Mouse (Mus musculus) myocyte (in vitro differentiated cells): ENCODE results near the gene Aff1. TPM values are rescaled to one million over a fixed set of nuclear protein-coding genes. Genes with fewer than 3 reads are reported as not detected.

Experiments
- H3K27me3 ChIP-seq: one replicate; pipeline ENCODE4 v1.6.1; 2011; ENCODE audit not compliant: control insufficient read depth, insufficient read depth, insufficient read length
- H3K36me3 ChIP-seq: one replicate; pipeline ENCODE4 v1.6.1; 2011; ENCODE audit not compliant: control insufficient read depth, insufficient read depth
- H3K4me2 ChIP-seq: one replicate; pipeline ENCODE4 v1.6.1; 2011; ENCODE audit warnings: low read depth, control low read depth
- H3K4me3 ChIP-seq: one replicate; pipeline ENCODE4 v1.5.1; 2011; ENCODE audit warnings: mild to moderate bottlenecking, control low read depth, moderate library complexity
- H3K79me2 ChIP-seq: one replicate; pipeline ENCODE4 v1.6.1; 2011; ENCODE audit not compliant: control insufficient read depth, insufficient read depth
- H3ac ChIP-seq: one replicate; pipeline ENCODE4 v1.6.1; 2011; ENCODE audit not compliant: control insufficient read depth, insufficient read length
- CEBPB ChIP-seq: IDR thresholded peaks from 2 replicates; pipeline ENCODE4 v1.6.1; 2011; ENCODE audit warnings: mild to moderate bottlenecking, moderate library complexity; ENCODE audit not compliant: poor library complexity, insufficient read depth, severe bottlenecking
- E2F4 ChIP-seq: IDR thresholded peaks from one replicate; pipeline ENCODE4 v1.6.1; 2011; ENCODE audit warnings: mild to moderate bottlenecking, control low read depth, moderate library complexity; ENCODE audit not compliant: insufficient read depth
- MAX ChIP-seq: IDR thresholded peaks from one replicate; pipeline ENCODE4 v1.6.1; 2011; ENCODE audit warnings: low read depth, mild to moderate bottlenecking, control low read depth
- MYOD1 ChIP-seq, 3 experiments: IDR thresholded peaks; one replicate each; pipeline ENCODE4 v1.6.1; 2011; ENCODE audit warnings: control low read depth in 2 of 3, low read depth in 2 of 3, mild to moderate bottlenecking in 2 of 3, moderate library complexity in 1 of 3; ENCODE audit not compliant: insufficient read length in 2 of 3, control insufficient read depth in 1 of 3
- MYOG ChIP-seq, 3 experiments: IDR thresholded peaks; one replicate each; pipeline ENCODE4 v1.6.1; 2011; ENCODE audit warnings: control low read depth in 2 of 3, low read depth in 2 of 3, mild to moderate bottlenecking in 2 of 3; ENCODE audit not compliant: insufficient read length in 2 of 3, control insufficient read depth in 1 of 3, insufficient read depth in 1 of 3
- POLR2A ChIP-seq: IDR thresholded peaks from one replicate; pipeline ENCODE4 v1.6.1; 2011; ENCODE audit warnings: low read depth, mild to moderate bottlenecking, control low read depth, moderate library complexity; ENCODE audit not compliant: insufficient read length
- POLR2AphosphoS2 ChIP-seq: IDR thresholded peaks from one replicate; pipeline ENCODE4 v1.6.1; 2011; ENCODE audit warnings: low read depth, control low read depth; ENCODE audit not compliant: insufficient read length
- REST ChIP-seq: IDR thresholded peaks from one replicate; pipeline ENCODE4 v1.6.1; 2011; ENCODE audit warnings: mild to moderate bottlenecking, control low read depth, moderate library complexity; ENCODE audit not compliant: insufficient read depth, insufficient read length
- SRF ChIP-seq: IDR thresholded peaks from one replicate; pipeline ENCODE4 v1.6.1; 2011; ENCODE audit warnings: low read depth; ENCODE audit not compliant: control insufficient read depth, insufficient read length
- TCF12 ChIP-seq: IDR thresholded peaks from one replicate; pipeline ENCODE4 v1.6.1; 2011; ENCODE audit warnings: mild to moderate bottlenecking, control low read depth; ENCODE audit not compliant: poor library complexity, insufficient read depth, severe bottlenecking
- TCF3 ChIP-seq: IDR thresholded peaks from one replicate; pipeline ENCODE4 v1.6.1; 2011; ENCODE audit warnings: low read depth, control low read depth; ENCODE audit not compliant: insufficient read length
- USF1 ChIP-seq: IDR thresholded peaks from one replicate; pipeline ENCODE4 v1.6.1; 2011; ENCODE audit warnings: low read depth, mild to moderate bottlenecking, control low read depth, moderate library complexity
- polyA plus RNA-seq: library from polyadenylated mRNA; unstranded; fragments of >200 nt; fragmentation: generic; extraction: Trizol; gene quantifications from one replicate; pipeline ENCODE4 v1.2.1, GENCODE M21; 2012; ENCODE audit warnings: missing spikeins

Gene Aff1
- polyA plus RNA-seq, 1 experiment = 16.4 TPM

- no peak overlapping the region for H3ac ChIP-seq
- no peak for TF ChIP-seq MYOD1 (IDR thresholded peaks at IDR 0.05; ENCODE audit: control insufficient read depth in 1 of 3, insufficient read length in 2 of 3, low read depth in 2 of 3)
- TF ChIP-seq E2F4 = no peak
- TF ChIP-seq POLR2AphosphoS2 = no peak
- no peak for TF ChIP-seq USF1
- no peak for TF ChIP-seq MYOG (IDR thresholded peaks at IDR 0.05; ENCODE audit: control insufficient read depth in 1 of 3, insufficient read depth in 1 of 3, insufficient read length in 2 of 3, low read depth in 2 of 3)
- TF ChIP-seq TCF12 = no peak
- TF ChIP-seq MAX = no peak
- TF ChIP-seq SRF = no peak
- TF ChIP-seq REST = no peak
- no peak for TF ChIP-seq CEBPB
- TF ChIP-seq POLR2A = no peak
- TF ChIP-seq TCF3 = no peak
- H3K36me3 ChIP-seq = no peaks in the 10 kb centered on the region
- H3K4me2 ChIP-seq = no peak overlapping the region
- H3K4me3 ChIP-seq = no peak overlapping the region
- H3K79me2 ChIP-seq = no peaks in the 10 kb centered on the region
- H3K27me3 ChIP-seq = peaks cover under 1% of the 10 kb centered on the region
Measured at GRCm38 (mm10) chr5:103678974-103679373, 13.2 kb upstream of the Aff1 start.

- Histone ChIP-seq H3K4me3 (no peak overlapping the region), H3K4me2 (no peak overlapping the region), H3K79me2 (no peaks in the 10 kb centered on the region), H3K36me3 (no peaks in the 10 kb centered on the region), H3ac (no peak overlapping the region), H3K27me3 (no peaks in the 10 kb centered on the region)
- TF ChIP-seq TCF3 = no peak
- TF ChIP-seq SRF = no peak
- no peak for TF ChIP-seq MYOG (IDR thresholded peaks at IDR 0.05; ENCODE audit: control insufficient read depth in 1 of 3, insufficient read depth in 1 of 3, insufficient read length in 2 of 3, low read depth in 2 of 3)
- TF ChIP-seq MYOD1 (IDR thresholded peaks at IDR 0.05; ENCODE audit: control insufficient read depth in 1 of 3, insufficient read length in 2 of 3, low read depth in 2 of 3) = no peak
- TF ChIP-seq POLR2A = no peak
- TF ChIP-seq TCF12 = no peak
- TF ChIP-seq REST = no peak
- no peak for TF ChIP-seq MAX
- TF ChIP-seq POLR2AphosphoS2 = no peak
- TF ChIP-seq USF1 = no peak
- no peak for TF ChIP-seq E2F4
- TF ChIP-seq CEBPB = no peak
Measured at GRCm38 (mm10) chr5:103680381-103680780, 11.8 kb upstream of the Aff1 start.

- Histone ChIP-seq H3K4me3 (no peak overlapping the region), H3K79me2 (no peaks in the 10 kb centered on the region), H3K36me3 (no peaks in the 10 kb centered on the region), H3ac (no peak overlapping the region), H3K4me2 (no peak overlapping the region), H3K27me3 (no peaks in the 10 kb centered on the region)
- TF ChIP-seq REST (no peak), POLR2A (no peak), CEBPB (no peak), SRF (no peak), MYOD1 (IDR thresholded peaks at IDR 0.05; ENCODE audit: control insufficient read depth in 1 of 3, insufficient read length in 2 of 3, low read depth in 2 of 3) (no peak), USF1 (no peak), TCF3 (no peak), MYOG (IDR thresholded peaks at IDR 0.05; ENCODE audit: control insufficient read depth in 1 of 3, insufficient read depth in 1 of 3, insufficient read length in 2 of 3, low read depth in 2 of 3) (no peak), POLR2AphosphoS2 (no peak), E2F4 (no peak)
Measured at GRCm38 (mm10) chr5:103681824-103682223, 10.3 kb upstream of the Aff1 start.

GRCm38 (mm10) chr5:103689645-103690044 lies 2.5 kb upstream of the Aff1 start:
- TF ChIP-seq POLR2AphosphoS2 = no peak
- TF ChIP-seq MYOD1 (IDR thresholded peaks at IDR 0.05; ENCODE audit: control insufficient read depth in 1 of 3, insufficient read length in 2 of 3, low read depth in 2 of 3) = no peak
- TF ChIP-seq MYOG (IDR thresholded peaks at IDR 0.05; ENCODE audit: control insufficient read depth in 1 of 3, insufficient read depth in 1 of 3, insufficient read length in 2 of 3, low read depth in 2 of 3) = no peak
- no peak for TF ChIP-seq E2F4
- no peak for TF ChIP-seq TCF3
- Histone ChIP-seq H3ac (no peak overlapping the region), H3K27me3 (no peaks in the 10 kb centered on the region), H3K4me2 (no peak overlapping the region), H3K36me3 (no peaks in the 10 kb centered on the region), H3K79me2 (no peaks in the 10 kb centered on the region), H3K4me3 (no peak overlapping the region)

GRCm38 (mm10) chr5:103690190-103690589 lies 2.0 kb upstream of the Aff1 start:
- Histone ChIP-seq H3K36me3 (no peaks in the 10 kb centered on the region), H3K79me2 (no peaks in the 10 kb centered on the region), H3K27me3 (no peaks in the 10 kb centered on the region), H3K4me3 (no peak overlapping the region), H3K4me2 (no peak overlapping the region), H3ac (no peak overlapping the region)
- TF ChIP-seq CEBPB = no peak
- TF ChIP-seq REST = no peak
- no peak for TF ChIP-seq POLR2AphosphoS2
- no peak for TF ChIP-seq MAX
- no peak for TF ChIP-seq MYOG (IDR thresholded peaks at IDR 0.05; ENCODE audit: control insufficient read depth in 1 of 3, insufficient read depth in 1 of 3, insufficient read length in 2 of 3, low read depth in 2 of 3)
- TF ChIP-seq SRF = no peak
- no peak for TF ChIP-seq POLR2A
- TF ChIP-seq E2F4 = no peak
- TF ChIP-seq MYOD1 (IDR thresholded peaks at IDR 0.05; ENCODE audit: control insufficient read depth in 1 of 3, insufficient read length in 2 of 3, low read depth in 2 of 3) = no peak
- TF ChIP-seq USF1 = no peak
- TF ChIP-seq TCF3 = no peak
- no peak for TF ChIP-seq TCF12
